Mouse (Mus musculus) naive thymus-derived CD4-positive, alpha-beta T cell, adult 5 months (primary cell): ENCODE measurements around the gene Cenpi. TPM values are rescaled to one million over a fixed set of nuclear protein-coding genes. Genes with fewer than 3 reads are reported as not detected.

Experiments
- polyA plus RNA-seq: library from polyadenylated mRNA; unstranded; fragments of 100-300 nt; shearing (Covaris generic); gene quantifications from one replicate; pipeline ENCODE4 v1.2.1, GENCODE M21; 2017

Gene Cenpi
- polyA plus RNA-seq = 1.6 TPM

DNA sequence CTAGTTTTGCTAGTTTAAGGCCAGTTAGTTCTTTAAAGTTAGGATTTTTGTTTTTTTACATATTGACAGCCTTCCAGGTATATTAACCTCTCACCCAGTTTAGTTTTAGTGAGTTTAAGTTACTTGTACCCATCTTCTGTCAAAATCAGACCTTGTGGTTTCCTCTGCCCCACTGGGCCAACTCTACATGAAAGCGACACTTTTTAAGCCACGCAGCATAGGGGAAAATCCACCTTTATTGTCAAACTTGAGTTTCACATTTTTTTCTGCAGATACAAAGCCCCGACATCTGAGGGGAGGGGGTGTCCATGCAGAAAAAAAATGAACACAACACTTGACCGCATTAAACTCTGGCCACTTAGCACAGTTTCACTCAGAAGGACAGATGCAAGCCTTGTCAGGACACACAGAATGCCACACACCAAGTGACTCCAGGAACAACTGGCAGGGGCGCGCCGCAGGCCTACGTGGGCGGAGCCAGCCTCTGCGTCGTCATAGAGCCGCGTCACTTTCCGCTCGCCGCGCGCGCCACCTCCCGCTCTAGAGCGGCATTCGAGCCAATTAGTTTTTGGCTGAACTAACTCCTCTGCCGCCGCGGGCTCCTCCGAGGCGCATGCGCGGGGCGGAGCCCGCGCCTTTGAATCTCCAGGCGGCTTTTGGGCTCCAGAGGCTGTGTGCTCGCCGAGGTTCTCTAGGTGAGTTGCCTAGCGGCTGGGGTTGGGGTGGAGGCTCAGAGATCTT, at the start of gene Cenpi:
Gene Cenpi (plus strand): TSS at position 551 of the 741 bp plus-strand sequence.

DNA sequence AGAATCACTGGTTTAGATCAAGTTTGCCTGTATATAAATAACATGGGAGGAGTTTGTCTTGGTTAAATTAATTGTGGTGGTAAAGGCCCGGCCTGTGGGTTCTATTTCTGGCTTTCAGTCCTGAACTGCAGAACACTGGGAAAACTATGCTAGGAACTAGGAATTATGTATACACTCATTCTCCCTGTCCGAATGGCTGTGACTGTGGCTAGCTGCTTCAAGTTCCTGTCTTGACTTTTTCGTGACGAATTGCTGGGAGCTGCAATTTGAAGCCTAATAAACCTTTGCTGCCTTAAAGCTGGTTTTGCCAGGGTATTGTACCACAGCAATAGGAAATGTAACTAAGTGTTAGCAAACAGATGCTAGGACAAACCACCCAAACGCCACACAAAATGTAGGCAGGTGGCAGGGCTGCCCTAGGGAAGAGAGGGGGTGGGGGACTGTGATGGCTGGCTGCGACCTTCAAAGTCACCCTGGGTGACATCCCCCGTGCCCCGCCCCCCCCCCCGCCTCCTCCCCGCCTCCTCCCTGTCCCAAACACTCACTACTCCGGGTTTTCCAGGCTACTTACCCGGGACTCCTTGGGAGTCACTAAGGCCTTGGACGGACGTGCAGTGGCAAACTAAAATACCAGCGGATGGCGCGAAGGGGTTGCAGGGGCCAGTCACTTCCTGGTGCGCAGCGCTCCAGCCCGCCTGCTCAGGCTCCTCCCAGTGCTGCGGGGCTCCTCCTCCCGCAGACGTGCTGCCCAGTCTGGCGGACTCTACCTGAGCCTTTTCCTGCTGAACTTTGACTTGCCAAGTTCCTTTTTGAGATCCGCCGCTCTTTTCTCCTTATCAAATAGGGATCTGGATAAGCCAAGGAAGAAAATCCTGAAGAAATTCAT, 31.4 kb upstream of the Cenpi start, which contains the start of gene Trmt2b:
Gene Trmt2b (minus strand): TSS at position 710 of the 886 bp plus-strand sequence.

DNA sequence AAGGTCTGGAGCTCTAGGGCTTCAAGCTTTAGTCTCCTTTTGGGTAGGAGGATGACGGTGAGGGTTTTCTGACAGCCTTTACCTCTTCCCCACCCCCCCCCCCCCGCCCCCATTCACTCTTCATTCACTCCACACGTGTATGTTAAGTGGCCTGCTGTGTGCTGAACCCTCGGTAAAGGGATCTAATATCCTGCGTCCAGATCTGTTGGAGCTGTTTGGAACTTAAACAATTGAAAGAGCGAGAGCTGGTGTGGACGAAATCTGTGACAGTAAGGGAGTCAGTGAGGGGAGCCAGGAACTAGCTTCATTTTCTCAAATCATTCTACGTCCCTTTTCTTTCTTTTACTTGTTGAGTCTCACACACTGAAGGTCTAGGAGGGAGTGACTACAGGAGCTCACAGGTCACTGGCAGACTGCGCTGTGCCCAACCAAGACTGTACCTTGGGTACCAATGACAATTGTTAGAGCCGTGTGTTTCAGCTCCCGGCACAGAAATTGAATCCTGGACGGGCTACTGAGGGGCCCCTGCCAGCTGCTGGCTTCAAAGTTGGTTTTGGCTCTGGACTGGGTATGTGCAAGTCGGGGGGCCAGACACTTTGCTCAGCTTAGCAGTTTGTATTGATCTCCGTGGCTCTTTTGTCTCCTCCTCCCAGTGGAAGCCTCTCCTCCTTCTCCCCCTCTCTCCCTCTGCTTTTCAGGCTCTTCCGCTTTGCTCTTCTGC, 96.1 kb downstream of the Cenpi start, which contains the start of gene Drp2:
Gene Drp2 (plus strand): TSS at position 689 of the 721 bp plus-strand sequence.

Other genes with a start within 250 kb of the Cenpi start
- 53.5 TPM for gene Cstf2, start 248.9 kb upstream of the Cenpi start, polyA plus RNA-seq
- 13.0 TPM for gene Xkrx, start 146.0 kb upstream of the Cenpi start, polyA plus RNA-seq
- gene Arl13a, start 120.6 kb upstream of the Cenpi start, polyA plus RNA-seq = not detected
- gene Nox1, start 86.1 kb upstream of the Cenpi start, polyA plus RNA-seq = not detected
- 22.0 TPM for gene Trmt2b, start 31.1 kb upstream of the Cenpi start, polyA plus RNA-seq
- gene Tmem35a, start 12.9 kb upstream of the Cenpi start, polyA plus RNA-seq = 0.47 TPM
- not detected for gene Drp2, start 96.5 kb downstream of the Cenpi start, polyA plus RNA-seq
- not detected for gene Taf7l, start 168.4 kb downstream of the Cenpi start, polyA plus RNA-seq
- gene Timm8a1, start 233.8 kb downstream of the Cenpi start, polyA plus RNA-seq = 31.8 TPM